Mouse (Mus musculus) heart, adult 18-20 months (tissue): ENCODE measurements around the gene Oscp1. TPM values are rescaled to one million over a fixed set of nuclear protein-coding genes. Genes with fewer than 3 reads are reported as not detected.

Experiments used
- DNase-seq, 2 experiments: peaks; one replicate each; pipeline ENCODE4 v3.0.0; 2021 to 2022; ENCODE audit warnings: mixed read lengths in 1 of 2
- total RNA-seq, 2 experiments: library from RNA; stranded (reverse); gene quantifications; 2 replicates each; pipeline ENCODE4 v1.2.3; 2021

Oscp1 gene
- total RNA-seq, 2 experiments from 2014 or later: 2.3 to 2.4 TPM

DNA sequence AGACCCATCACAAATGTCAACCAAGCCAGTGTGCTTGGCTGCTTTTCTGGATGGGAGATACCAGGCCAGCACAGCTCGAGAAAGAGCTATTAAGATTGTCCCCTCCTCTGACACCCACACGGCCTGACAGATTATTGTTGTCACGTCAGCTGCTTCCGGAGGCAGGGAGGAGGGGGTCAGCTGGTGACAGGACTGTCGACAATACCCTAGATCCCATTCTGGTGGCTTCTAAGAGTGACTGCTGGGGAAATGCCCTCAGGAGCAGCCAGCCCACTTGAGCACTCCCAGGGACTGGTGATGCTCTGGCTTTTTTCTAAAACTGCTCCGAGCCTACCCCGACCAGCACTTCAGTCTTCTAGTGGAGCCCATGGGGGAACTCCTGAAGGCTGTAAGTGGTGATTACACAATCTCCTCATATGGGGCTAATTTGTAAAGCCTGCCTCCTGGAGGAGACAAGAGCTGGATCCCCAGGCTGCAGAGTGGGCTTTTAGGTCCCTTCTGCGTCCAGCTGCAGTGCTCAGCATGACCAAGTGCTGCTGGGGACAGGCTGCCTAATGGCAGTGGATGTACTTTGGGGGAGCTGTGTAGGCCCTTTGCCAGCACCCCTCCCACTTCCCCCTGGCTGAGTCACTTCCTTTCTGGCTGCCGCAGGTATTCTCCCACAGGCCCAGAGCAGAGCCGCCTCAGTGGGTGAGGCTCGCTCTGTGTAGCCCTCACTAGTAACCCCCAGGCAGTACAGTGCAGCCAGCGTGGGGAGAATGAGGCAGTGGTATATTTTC is 52.2 kb downstream of the Oscp1 start:
- peak; percentile 89 to 94 for DNase-seq

DNA sequence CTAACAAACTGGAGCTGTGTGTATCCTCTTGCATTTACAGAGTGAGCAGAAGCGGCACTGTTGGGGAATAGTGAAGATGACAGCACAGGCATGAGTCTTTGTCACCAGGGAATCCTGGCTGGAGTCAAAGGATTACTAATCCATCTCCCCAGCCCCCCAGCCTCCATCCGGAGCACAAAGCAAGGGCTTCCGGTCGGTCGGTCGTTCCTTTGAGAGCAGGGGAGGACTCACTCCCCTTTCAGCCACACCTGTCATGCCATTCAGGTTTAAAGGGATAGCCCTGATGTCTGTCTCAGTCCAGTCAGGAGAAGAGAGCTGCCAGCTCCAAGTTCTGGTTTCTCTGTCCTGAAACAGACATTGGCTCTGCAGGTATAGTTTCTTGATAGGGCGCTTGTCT is 52.8 kb downstream of the Oscp1 start:
- DNase-seq: no peak

DNA sequence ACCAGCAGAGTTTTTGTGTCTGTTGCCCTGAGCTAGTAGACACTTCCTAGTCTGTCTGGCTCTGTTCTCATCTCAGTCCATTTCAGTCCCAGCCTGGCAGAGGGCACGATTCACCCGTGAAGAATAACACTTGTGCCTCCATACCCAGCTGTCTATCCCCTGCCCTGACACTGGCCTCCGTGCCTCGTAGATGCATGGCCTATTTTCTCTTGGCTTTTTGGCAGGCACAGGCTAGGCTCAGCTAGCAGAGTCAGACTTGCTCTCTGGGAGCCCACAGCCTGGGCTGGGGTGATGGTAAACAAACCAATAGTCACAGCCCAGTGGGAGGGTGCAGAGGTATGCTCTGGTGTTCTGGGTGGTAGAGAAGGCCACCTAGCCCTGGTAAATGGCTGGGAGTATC is 54.9 kb downstream of the Oscp1 start:
- peak in 1 of 2 experiments; percentile 37 for DNase-seq

DNA sequence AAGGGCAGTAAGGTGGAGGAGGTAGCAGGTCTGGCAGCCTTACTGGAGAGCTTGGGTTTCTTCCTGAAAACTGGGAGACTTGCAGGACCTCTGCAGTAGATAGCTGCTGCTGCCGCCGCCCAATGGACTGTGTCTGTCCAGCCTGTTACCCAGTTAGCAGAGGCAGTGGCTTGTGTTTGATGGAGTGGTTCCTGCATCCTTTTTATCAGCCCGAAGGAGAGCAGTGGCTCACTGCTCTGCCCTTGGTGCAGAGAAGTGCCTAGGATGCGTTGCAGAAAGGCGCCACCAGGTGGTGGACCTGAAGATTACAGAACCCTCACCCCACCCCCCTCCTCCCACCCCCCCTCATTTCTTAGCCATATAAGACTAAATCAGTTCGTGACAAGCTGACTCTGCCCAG is 55.6 kb downstream of the Oscp1 start:
- peak; percentile 65 to 72 for DNase-seq

DNA sequence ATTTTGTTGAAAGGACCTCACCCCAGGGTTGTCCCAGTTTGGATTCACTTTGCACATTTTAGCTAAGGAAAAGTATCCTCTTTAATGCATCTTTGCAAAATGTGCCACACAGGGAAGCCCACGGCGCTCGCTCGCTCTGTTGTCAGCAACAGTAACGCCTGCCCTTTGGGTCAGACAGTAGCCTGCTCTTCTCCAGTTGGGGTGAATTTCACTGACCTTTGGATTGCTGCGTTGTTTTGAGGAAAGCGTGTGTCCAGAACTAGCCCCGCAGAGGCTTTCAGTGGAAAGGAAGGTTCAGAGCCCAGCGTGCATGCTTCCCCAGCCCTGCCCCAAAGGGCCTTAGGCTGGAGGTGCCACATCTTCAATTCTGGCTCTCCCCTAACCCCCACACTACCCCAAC is 57.0 kb downstream of the Oscp1 start:
- DNase-seq: no peak

DNA sequence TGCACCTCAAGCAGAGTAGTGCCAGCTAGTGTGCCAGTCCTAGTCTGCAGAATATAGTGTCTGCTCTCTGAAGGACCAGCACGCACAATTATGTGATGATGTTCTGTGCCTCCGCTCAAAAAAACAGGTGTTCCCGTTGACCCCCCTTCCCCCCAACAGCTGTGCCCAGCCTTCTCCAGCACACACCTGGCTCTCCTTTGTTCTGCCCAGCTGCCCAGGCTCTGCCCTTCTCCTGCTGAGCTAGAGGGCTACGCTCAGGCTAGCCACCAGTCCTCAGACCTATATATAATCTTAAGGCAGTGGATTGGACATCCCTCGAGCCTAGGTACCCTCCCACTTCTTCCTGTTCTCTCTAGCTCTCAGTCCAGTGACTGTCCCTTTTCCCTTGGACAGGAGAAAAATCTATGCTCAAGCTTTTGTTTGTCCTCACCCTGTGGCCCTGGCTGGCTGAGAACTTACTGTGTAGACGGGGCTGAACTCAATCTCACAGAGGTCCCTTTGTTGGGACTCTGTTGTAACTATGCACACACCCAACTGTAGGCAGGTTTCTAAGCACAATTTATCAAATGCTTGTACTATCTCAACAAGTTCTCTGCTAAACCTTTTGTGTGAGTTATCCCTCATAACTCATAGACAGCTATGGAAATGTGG is 57.6 kb downstream of the Oscp1 start:
- DNase-seq: no peak

DNA sequence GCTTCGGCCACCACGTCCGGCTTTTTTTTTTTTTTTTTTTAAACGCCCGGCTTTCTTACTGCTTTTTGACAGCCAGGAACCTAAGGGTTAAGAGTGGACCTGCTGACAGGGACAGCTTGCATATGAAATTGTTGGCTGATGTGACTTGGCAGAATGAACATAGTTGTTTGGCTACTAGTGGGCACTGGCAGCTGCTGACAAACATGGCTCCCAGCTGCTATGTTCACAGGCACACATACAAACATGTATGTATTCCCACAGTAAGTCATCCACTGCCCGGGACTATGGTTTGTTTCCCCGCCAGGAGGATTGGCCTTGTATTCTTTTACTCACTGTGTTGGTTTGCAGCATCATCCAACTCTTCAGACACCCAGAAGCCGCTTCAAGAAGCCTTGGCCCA is 58.8 kb downstream of the Oscp1 start:
- no peak for DNase-seq

DNA sequence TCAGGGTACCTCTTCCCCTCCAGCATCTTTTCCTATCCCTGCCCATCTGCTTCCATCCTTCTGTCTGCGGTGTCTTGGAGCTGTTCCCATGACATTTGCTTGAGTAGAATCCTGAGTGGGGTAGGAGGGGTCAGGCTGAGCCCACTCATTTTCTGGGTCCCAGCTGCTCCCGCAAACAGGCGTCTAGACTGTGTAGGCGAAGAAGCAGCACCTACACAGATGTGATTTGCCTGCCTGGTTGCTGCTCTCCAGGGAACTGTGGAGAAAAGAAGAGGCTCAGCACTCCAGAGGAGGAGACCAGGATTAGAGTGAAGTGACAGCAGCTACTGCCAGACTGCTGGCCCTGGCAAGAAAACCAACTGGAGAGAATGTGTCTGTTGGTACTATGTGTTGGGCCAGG is 60.3 kb downstream of the Oscp1 start:
- DNase-seq: no peak

DNA sequence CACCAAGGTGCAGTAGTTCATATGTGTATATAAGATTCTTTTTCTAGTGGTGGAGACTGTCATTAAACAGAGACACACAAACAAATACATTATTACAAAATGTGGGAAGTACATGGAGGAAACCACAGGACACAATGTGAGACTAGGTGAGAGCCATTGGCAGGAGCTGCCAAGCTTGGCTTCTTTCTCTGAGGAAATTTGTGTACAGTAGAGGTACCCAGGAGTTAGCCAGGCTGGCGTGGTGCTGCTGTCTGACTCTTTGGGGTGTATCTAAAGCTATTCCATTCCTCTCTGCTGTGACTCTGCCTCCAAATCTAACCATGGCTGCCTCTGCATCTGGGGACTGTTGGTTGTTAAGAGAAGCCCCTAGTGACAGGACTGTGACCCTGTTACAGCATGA is 60.7 kb downstream of the Oscp1 start:
- no peak for DNase-seq

DNA sequence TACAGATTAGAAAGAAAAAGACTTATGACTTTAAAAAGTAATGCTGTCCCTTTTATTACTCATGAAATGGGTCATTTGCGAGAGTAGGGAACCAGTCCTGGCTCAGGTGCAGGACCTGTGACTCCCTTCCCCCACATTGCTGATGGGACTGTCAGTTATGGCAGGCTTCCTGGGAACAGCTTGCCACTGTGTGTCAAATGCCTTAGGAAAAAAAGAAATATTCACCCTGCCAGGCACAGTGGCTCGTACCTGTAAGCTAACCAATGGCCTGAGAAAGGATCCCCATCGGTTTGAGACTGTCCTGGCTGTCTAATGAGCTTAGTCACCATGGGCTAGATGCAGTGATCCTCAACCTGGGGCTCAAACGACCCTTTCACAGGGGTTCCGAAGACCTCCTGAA is 61.7 kb downstream of the Oscp1 start:
- peak in 1 of 2 experiments; percentile 49 for DNase-seq

DNA sequence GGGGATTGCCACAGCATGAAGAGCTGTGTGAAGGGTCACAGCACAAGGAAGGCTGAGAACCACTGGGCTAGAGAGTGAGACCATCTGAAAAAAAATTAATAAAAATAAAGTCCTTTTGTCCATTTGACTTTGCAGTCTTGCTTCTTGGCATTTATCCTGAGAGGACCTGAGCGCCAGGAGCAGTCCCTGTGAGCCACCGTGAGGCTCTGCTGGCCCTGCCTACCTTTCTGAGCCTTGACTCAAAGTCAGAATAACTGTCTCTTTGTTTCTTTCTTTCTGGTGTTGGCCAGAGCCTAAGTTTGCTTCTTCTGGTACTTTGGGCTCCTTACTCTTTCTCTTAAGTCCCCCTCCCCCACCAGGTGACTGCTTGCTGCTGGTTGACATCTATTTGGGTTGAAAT is 62.1 kb downstream of the Oscp1 start:
- DNase-seq: no peak

DNA sequence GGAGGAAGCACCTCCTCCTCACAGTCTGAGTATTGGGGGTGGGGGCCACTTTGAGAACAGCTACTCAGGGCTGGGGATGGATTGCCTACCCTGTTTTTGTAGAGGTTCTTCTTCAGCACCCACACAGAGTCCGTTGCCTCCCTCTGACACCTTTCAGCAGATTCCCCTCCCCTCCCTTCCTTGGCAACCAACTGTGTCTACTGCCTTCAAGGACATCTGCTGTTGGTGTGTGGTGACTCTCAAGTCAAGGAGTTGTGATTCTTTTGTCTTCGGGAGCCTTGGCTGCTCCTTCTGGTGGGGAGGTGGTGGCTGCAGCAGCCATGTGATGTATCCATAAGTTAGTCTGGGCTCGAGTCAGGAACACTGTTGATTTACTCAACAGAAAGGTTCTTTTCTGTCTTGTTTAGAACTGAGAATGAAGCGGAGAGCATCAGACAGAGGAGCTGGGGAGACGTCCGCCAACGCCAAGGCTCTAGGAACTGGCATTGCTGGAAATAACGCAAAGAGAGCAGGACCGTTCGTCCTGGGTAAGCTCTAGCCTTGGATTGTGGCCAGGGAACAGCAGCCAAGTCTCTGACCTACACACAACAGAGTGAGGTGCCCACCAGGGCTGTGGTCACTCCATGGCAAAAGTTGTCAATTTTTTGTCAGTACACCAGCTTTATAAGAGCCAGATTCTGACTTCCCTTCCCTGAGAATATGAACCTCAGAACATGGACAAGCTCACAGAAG is 65.1 kb downstream of the Oscp1 start:
- no peak for DNase-seq

DNA sequence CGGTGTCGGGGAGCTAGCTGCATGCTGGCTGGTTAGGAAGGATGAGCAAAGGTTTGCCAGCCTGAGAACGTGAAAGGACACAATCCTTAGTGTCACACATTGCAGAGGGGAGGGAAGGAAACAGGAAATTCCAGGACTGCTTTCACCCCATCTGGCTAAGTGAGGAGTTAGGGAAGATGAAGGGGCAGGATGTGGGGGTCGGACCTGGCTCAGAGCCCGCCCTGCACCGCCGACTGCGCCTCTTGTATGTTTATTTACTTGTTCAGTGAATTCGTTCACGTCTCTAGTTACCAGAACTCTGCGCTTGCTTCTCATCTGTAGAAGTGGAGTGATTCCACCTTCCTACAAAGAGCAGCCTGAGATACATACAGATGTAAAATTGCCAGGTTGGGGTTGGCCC is 72.1 kb downstream of the Oscp1 start:
- DNase-seq: no peak

DNA sequence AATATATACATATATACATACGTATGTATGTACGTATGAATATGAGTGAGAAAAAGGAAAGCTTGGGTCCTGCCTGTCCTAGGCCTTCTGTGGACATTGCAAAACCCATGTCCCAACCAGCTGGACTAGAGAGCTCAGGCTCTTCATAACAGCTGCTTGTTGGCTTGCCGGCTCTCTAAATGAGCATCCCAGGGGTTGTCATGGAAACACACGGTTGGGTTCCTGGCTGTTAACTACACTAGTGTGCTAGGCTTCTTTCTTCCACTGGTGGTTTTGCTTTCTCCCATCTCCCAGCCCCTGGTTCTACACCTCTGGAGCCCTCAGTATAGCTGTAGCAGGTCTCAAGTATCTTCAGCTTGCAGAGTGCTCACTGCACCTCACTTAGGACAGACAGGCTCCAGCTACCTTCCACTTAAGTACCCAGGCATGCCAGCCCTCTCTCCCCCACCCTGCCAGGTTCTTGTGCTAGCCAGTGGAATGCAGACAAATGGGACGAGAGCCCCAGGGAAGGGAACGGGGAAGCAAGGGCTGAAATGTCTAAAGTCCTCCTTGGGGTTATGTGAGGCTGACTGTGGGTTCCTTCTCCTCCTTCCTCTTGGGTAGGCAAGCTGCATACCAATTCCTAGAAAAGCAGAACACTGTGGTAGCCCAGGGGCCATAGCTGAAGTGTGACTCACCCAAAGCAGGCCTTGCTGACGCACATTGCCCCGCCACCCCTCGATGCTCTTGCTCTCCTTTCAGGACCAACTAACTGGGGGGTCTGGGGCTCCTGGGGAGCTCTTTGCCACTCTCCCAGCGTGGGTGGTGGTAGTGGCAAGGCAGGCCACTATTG is 73.1 kb downstream of the Oscp1 start:
- peak; percentile 52 to 66 for DNase-seq

DNA sequence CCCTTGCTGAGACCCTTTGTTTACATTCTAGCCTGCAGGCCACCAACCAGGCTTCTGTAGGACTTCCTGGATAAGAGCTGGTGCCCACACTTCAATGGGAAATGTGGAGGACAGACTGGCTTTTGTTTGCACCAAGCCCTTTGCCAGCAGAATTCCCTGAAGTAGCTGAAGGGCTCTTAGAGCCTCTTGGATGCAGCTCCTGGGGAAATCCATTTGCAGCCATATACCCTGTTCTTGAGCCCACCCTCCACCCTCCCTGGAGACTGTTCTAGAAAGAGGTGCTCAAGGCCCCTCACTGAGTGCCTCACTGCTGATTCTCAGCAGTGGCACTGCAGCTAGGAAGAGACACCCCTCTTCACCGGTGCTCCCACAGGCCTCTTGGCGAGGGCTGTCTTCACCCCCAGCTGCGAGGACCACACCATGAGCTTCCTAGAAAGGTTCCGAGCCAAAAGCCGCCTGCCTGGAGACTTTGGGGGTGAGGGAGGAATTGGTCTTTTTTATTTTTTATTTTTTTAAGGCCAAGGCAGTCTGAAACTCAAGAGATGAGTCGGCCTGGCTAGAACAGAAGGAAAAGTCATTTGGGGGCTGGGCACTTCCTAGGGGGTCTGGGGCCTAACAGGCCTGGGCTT is 74.4 kb downstream of the Oscp1 start:
- DNase-seq: no peak

DNA sequence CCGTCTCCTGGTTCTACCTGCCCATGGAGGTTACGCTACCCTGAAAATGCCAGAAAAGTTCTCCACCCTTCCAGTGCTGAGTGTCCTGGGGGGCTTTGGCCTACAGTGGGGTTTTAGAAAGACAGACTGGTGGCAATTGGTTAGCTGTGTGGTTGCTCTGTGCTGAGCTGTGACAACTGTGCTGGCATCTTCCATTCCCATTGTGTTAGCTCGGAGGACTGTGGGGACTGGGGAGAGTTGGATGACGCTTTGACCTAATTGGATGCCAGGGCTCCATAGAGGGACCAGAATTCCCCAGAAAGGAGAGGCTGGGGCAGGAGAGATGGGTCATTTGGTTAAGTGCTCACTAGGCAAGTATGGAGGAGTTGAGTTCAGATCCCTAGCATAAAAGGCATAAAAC is 75.9 kb downstream of the Oscp1 start:
- no peak for DNase-seq

DNA sequence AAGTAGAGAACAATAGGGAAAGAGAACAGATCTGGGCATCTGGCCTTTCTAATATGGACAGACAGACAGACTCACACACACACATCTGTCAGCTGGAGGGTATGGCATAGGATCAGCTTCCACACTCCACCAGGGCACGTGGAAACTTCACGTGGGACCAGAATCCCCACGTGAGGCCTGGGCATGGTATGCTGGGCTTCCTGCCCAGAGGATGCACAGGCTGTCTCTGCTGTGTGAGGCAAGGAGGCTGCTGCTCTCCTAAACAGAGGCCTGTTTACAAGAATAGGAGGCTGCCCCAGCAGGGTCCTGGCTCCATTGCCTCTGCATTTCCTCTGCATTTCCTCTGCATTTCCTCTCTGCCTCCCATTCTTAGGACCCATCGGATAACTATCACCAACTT is 76.3 kb downstream of the Oscp1 start:
- no peak for DNase-seq

DNA sequence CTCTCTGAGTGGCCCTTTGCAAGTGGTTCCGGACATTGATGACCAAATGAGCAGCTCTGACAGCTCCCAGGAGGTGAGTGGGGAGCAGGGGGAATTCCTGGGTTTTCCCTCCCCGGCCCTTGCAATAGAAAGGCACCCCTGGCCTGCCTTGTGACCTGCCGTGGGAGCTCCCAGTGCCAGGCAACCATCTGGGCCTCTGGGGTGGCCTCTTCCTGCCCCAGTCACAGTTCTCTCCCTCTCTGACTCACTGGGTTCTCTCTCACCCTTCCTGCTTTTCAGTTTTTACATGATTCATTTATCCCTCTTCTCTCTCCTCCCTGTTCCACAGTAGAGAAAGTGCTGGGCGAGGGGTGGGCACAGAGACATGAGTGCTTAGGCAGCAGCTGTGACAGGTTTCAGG is 79.4 kb downstream of the Oscp1 start:
- no peak for DNase-seq

DNA sequence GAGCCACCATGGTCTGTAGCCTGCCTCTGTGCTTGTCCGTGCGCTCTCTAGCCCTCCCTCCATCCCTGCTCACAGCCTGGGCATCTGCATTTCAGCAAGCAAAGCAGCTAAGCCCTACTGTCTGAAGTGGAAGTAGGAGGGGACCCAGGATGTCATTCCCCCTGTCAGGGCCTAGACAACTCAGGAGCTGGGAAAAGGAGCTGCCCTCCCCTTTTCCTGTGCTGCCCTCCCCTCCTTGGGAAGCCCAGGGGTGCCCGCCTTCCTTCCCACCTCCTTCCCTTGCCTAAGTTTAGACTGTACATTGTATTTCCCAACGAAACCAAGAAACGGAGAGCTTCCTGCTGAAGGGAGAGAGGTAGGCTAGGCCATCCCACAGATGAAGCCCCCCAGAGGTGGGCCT is 82.7 kb downstream of the Oscp1 start:
- no peak for DNase-seq
